Mouse (Mus musculus): Measurements from ENCODE around the gene Umps. TPM values are rescaled to one million over a fixed set of nuclear protein-coding genes. Genes with fewer than 3 reads are reported as not detected.

Umps gene
- polyA plus RNA-seq, 1 experiment from 2014 or later, result 22.8 TPM

DNA sequence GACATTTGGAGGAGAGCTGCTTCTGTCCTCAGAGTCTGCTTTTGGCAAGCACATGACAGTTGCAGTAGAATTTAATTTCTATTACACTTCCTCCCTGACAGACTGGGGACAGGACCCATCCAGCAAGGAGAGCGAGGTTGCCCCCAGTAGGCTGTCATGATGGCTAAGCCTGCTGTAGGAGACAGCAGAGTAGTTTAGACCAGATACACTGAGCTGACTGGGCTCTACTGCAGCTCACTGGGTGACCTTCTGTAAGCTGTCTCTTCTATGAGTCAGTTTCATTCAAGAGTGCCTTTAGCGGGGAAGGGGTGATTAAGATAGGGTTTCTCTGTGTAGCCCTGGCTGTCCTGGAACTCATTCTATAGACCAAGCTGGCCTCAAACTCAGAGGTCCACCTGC, 27.7 kb downstream of the Umps start:
- Histone ChIP-seq H3K9me3 (replicated peaks) (no peaks in the 10 kb centered on the region), H3K27me3 (replicated peaks) (no peaks in the 10 kb centered on the region), H3K36me3 (no peaks in the 10 kb centered on the region), H3K4me3 (replicated peaks) (no peak overlapping the region), H3K27ac (replicated peaks) (0 out of 2 replicates have a peak overlapping the region, but pooled peaks have one; percentile 13), H3K4me1 (peaks cover 52% of the 10 kb centered on the region), H3K4me2 (no peak overlapping the region), H3K9ac (replicated peaks) (no peak overlapping the region)
- whole genome bisulfite sequencing, result 83% methylated on average over 2 of the region's 2 CpGs
- no peak for ATAC-seq (ENCODE audit: low FRiP score)

DNA sequence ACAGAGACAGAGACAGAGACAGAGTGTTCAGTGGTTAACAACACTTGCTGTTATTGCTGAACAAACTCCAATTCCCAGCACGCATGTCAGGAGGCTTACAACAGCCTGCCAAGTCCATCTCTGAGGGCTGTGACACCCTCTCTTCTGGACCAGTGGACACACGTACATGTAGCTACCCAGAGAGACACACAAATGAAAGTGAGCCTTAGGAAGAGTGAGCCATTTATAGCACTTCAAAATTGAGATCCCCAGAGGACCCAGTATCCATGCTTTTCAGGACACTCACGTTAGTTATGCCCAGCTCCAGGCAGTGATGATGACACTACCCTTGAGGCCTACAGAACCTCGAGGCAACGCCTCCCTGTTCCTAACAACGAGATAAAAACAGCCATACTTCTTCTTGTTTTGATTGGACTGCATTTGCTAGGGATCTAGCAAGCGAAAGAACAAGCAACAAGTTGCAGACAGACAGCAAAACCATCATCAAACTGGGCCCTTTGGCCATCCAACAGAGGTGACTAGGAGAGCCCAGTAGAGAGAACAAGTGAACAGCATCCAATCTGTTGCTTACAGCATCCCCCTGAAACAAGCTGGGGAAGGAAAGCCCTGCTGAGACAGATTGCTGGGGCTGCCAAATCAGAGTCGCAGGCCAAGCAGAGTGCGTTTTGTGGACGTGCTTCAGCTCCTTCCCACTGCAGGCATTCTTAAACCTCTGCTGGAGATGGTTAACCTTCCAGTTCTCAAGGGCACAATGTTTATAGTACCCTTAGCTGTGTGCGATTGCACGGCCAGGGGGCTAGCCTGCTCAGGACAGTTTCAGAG, 28.3 kb downstream of the Umps start:
- 0 out of 2 replicates have a peak overlapping the region, but pooled peaks have one; percentile 13 for H3K27ac ChIP-seq (replicated peaks)
- no peak overlapping the region for H3K9ac ChIP-seq (replicated peaks)
- no peak overlapping the region for H3K4me3 ChIP-seq (replicated peaks)
- peaks cover 56% of the 10 kb centered on the region for H3K4me1 ChIP-seq
- 68% methylated on average over 12 of the region's 12 CpGs for WGBS
- H3K4me2 ChIP-seq, result no peak overlapping the region
- no peaks in the 10 kb centered on the region for H3K9me3 ChIP-seq (replicated peaks)
- no peaks in the 10 kb centered on the region for H3K27me3 ChIP-seq (replicated peaks)
- no peaks in the 10 kb centered on the region for H3K36me3 ChIP-seq
- no peak for ATAC-seq (ENCODE audit: low FRiP score)

- no peak for ATAC-seq (ENCODE audit: low FRiP score)
- H3K27me3 ChIP-seq (replicated peaks), result no peaks in the 10 kb centered on the region
- no peak overlapping the region for H3K27ac ChIP-seq (replicated peaks)
- H3K4me2 ChIP-seq, result no peak overlapping the region
- no peak overlapping the region for H3K4me3 ChIP-seq (replicated peaks)
- WGBS, result 82% methylated on average over 8 of the region's 8 CpGs
- no peak overlapping the region for H3K9ac ChIP-seq (replicated peaks)
- no peaks in the 10 kb centered on the region for H3K9me3 ChIP-seq (replicated peaks)
- no peaks in the 10 kb centered on the region for H3K36me3 ChIP-seq
- peaks cover 54% of the 10 kb centered on the region for H3K4me1 ChIP-seq
Measured at GRCm38 (mm10) chr16:33937567-33937966, 29.3 kb downstream of the Umps start.

DNA sequence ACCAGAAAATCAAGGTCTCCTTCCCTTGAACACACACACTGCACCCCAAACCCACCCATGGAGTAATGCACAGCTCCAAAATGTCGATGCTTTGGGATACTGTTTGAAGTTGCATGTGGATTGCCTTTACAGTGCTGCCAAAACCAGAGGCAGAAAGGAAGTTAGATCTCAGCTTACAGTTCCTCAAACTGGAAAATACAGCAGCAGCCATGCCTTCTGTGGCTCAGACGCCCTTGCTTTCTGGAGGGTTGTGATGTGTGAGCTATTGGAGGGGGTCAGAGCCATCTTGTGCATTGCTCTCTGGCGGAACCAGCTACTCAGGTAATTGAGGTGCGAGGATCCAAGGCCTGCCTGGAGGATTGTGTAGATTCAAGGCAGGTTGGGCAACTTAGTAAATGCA, 30.0 kb downstream of the Umps start:
- WGBS, result 91% methylated on average over 4 of the region's 4 CpGs
- peaks cover 47% of the 10 kb centered on the region for H3K4me1 ChIP-seq
- no peaks in the 10 kb centered on the region for H3K27me3 ChIP-seq (replicated peaks)
- H3K9ac ChIP-seq (replicated peaks), result no peak overlapping the region
- no peaks in the 10 kb centered on the region for H3K36me3 ChIP-seq
- no peak overlapping the region for H3K27ac ChIP-seq (replicated peaks)
- H3K9me3 ChIP-seq (replicated peaks), result no peaks in the 10 kb centered on the region
- no peak overlapping the region for H3K4me3 ChIP-seq (replicated peaks)
- no peak overlapping the region for H3K4me2 ChIP-seq
- ATAC-seq (ENCODE audit: low FRiP score), result no peak

GRCm38 (mm10) chr16:33935407-33935785, 31.4 kb downstream of the Umps start:
- H3K4me2 ChIP-seq, result no peak overlapping the region
- H3K27ac ChIP-seq (replicated peaks), result no peak overlapping the region
- no peak for ATAC-seq (ENCODE audit: low FRiP score)
- H3K36me3 ChIP-seq, result no peaks in the 10 kb centered on the region
- no peaks in the 10 kb centered on the region for H3K9me3 ChIP-seq (replicated peaks)
- peaks cover 33% of the 10 kb centered on the region for H3K4me1 ChIP-seq
- no peak overlapping the region for H3K9ac ChIP-seq (replicated peaks)
- H3K27me3 ChIP-seq (replicated peaks), result no peaks in the 10 kb centered on the region
- 86% methylated on average over 6 of the region's 6 CpGs for WGBS
- no peak overlapping the region for H3K4me3 ChIP-seq (replicated peaks)

GRCm38 (mm10) chr16:33934701-33935406, 32.0 kb downstream of the Umps start:
- ATAC-seq (ENCODE audit: low FRiP score), result no peak
- Histone ChIP-seq H3K36me3 (no peaks in the 10 kb centered on the region), H3K9me3 (replicated peaks) (no peaks in the 10 kb centered on the region), H3K4me2 (no peak overlapping the region), H3K9ac (replicated peaks) (no peak overlapping the region), H3K27me3 (replicated peaks) (no peaks in the 10 kb centered on the region), H3K4me3 (replicated peaks) (no peak overlapping the region), H3K4me1 (peaks cover 30% of the 10 kb centered on the region), H3K27ac (replicated peaks) (peak overlapping the region; percentile 48)
- WGBS, result 51% methylated on average over 5 of the region's 5 CpGs

DNA sequence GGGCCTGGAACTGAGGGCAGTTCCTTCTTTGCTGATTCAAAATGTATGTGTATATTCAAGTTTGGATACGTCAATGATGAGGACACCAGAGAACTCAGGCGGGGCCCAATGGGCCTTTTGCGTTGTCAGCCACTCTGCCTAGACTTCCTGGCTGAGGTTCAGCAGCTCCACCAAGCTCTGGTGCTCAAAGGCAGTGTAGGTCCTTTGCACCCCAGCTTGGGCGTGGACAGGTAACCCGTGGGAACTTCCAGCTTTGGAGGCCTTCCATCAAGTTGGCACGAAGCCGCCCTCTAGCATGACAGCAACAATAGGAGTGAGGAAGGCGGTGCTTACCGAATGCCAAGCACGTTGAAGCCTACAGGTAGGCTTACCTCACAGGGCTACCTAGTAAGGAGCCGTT, 33.4 kb downstream of the Umps start:
- Histone ChIP-seq H3K4me3 (replicated peaks) (no peak overlapping the region), H3K4me1 (peaks cover 26% of the 10 kb centered on the region), H3K27me3 (replicated peaks) (no peaks in the 10 kb centered on the region), H3K9me3 (replicated peaks) (no peaks in the 10 kb centered on the region), H3K27ac (replicated peaks) (no peak overlapping the region), H3K36me3 (no peaks in the 10 kb centered on the region), H3K9ac (replicated peaks) (no peak overlapping the region), H3K4me2 (no peak overlapping the region)
- 95% methylated on average over 11 of the region's 11 CpGs for WGBS
- ATAC-seq (ENCODE audit: low FRiP score), result no peak

DNA sequence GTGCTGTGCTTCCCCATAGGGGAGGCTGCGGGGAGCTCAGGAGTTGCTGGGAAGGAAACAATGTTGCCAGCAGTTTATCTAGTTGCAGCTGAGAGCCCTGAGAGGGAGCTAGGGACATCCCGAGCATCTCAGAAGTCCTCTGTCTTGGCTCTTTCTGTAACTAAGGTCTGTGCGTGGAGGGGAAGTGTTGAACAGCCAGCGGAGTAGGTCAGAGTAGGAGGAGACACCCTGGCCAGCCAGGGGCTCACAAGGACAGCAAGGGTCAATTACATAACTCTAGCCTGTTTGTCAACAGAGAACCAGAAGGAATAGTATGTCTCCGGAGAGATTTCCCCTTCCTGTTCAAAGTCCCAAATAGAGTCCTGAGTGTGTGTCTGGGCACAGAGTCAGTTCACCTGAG, 34.7 kb downstream of the Umps start:
- Histone ChIP-seq H3K4me2 (no peak overlapping the region), H3K4me3 (replicated peaks) (no peak overlapping the region), H3K4me1 (peaks cover 17% of the 10 kb centered on the region), H3K27ac (replicated peaks) (no peak overlapping the region), H3K9ac (replicated peaks) (no peak overlapping the region), H3K27me3 (replicated peaks) (no peaks in the 10 kb centered on the region), H3K36me3 (no peaks in the 10 kb centered on the region), H3K9me3 (replicated peaks) (no peaks in the 10 kb centered on the region)
- WGBS, result 71% methylated on average over 5 of the region's 5 CpGs
- no peak for ATAC-seq (ENCODE audit: low FRiP score)

DNA sequence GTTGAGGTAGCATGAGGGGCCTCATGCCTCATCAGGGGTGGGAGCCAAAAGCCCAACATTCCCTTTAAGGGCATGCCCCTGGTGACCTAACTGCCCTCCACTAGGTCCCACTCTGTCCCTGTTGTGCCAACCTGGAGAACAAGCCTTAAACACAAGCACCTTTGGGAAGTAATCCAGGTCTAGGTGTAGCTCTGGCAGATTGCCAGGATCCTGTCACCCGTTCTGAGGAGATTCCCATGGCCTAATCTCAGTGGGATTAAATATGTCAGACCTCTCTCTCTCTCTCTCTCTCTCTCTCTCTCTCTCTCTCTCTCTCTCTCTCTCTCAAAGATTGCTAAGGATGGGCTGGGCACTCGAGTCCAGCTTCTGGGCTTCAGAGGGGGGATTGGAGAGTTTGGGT, 35.2 kb downstream of the Umps start:
- Histone ChIP-seq H3K27me3 (replicated peaks) (no peaks in the 10 kb centered on the region), H3K9me3 (replicated peaks) (no peaks in the 10 kb centered on the region), H3K4me2 (no peak overlapping the region), H3K4me1 (peaks cover 17% of the 10 kb centered on the region), H3K9ac (replicated peaks) (no peak overlapping the region), H3K36me3 (no peaks in the 10 kb centered on the region), H3K27ac (replicated peaks) (no peak overlapping the region), H3K4me3 (replicated peaks) (no peak overlapping the region)
- 61% methylated on average over 2 of the region's 2 CpGs for WGBS
- ATAC-seq (ENCODE audit: low FRiP score), result no peak

DNA sequence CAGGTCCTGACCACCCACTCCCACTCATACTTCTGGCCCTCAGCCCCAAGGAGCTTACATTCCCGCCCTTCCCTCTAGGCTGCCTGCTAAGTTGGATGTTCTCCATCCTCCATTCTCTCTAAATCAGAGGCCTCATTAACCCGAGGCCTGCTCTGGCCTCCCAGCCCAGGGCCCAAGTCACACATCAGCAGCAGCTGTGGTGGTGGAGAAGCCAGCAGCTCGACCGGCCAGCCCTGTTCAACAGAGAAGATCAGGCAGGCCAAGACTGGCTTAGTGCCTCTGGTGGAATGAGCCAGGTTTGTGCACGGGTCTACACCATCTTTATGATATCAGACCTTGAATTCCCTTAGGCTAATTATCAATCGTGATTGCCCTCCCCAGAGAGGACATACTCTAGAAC, 36.1 kb downstream of the Umps start:
- no peaks in the 10 kb centered on the region for H3K9me3 ChIP-seq (replicated peaks)
- no peak overlapping the region for H3K9ac ChIP-seq (replicated peaks)
- no peak overlapping the region for H3K4me2 ChIP-seq
- peaks cover 17% of the 10 kb centered on the region for H3K4me1 ChIP-seq
- WGBS, result 94% methylated on average over 6 of the region's 6 CpGs
- ATAC-seq (ENCODE audit: low FRiP score), result no peak
- H3K4me3 ChIP-seq (replicated peaks), result no peak overlapping the region
- H3K36me3 ChIP-seq, result no peaks in the 10 kb centered on the region
- no peaks in the 10 kb centered on the region for H3K27me3 ChIP-seq (replicated peaks)
- H3K27ac ChIP-seq (replicated peaks), result no peak overlapping the region

DNA sequence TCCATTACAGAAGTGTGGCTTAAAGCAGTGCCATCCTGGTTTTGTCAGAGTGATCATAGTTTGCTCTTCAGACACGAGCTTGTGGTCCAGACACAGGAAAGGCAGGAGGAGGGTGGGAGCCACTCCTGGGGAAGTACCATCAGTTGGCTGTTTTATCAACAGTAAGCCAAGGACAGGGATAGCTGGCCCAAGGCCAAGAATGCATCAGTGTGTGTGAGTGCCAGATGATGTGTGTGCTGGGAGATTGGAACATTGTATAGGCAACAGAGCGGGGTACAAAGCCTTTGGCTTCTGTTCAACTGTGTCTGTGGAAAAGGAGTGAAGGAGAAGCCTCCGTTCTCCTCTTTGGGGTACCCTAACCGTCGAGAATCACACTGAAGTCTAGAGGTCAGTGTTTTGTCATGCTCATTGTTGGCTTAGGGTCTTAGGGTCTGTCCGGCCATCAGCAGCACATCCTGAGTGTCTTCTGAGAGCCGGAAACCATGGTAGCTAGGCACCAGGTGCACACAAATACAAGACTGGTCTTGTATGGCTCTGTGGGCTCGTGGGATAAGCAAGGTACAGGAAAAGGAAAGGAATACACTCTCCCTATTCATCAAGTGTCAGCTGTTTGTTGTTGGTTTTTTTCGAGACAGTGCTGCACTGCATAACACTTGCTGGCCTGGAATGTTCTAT, 37.9 kb downstream of the Umps start:
- H3K4me1 ChIP-seq, result peaks cover 8% of the 10 kb centered on the region
- no peaks in the 10 kb centered on the region for H3K27me3 ChIP-seq (replicated peaks)
- no peak overlapping the region for H3K9ac ChIP-seq (replicated peaks)
- no peak overlapping the region for H3K27ac ChIP-seq (replicated peaks)
- no peaks in the 10 kb centered on the region for H3K36me3 ChIP-seq
- H3K9me3 ChIP-seq (replicated peaks), result no peaks in the 10 kb centered on the region
- H3K4me2 ChIP-seq, result no peak overlapping the region
- H3K4me3 ChIP-seq (replicated peaks), result no peak overlapping the region
- no peak for ATAC-seq (ENCODE audit: low FRiP score)
- WGBS, result 65% methylated on average over 9 of the region's 9 CpGs

Data from neural tube, embryonic 15.5 days (tissue).